Mouse (Mus musculus) small intestine, adult 2 months (tissue): ENCODE data around the gene Apol7e. TPM values are rescaled to one million over a fixed set of nuclear protein-coding genes. Genes with fewer than 3 reads are reported as not detected.
A peak's percentile ranks its signal among the peaks of the same experiment; 100 is the strongest.
"Not testable (repeated sequence)": the region's sequence is repeated elsewhere in the genome, so short reads cannot be mapped to it uniquely, and the experiment has no call there.

Source experiments
- H3K27ac ChIP-seq: fragments of 200-500 bp; 2 replicates; pipeline ENCODE4 v1.5.1; 2012; ENCODE audit warnings: low read depth, low read length, control low read depth, inconsistent platforms; ENCODE audit not compliant: insufficient read depth
- H3K27me3 ChIP-seq: fragments of 200-500 bp; 2 replicates; pipeline ENCODE4 v1.6.1; 2012; ENCODE audit warnings: mild to moderate bottlenecking, moderate library complexity, low read length, inconsistent platforms; ENCODE audit not compliant: control insufficient read depth, insufficient read depth
- H3K36me3 ChIP-seq: fragments of 200-500 bp; 2 replicates; pipeline ENCODE4 v1.6.1; 2012; ENCODE audit warnings: mild to moderate bottlenecking, low read length, control low read depth, inconsistent platforms; ENCODE audit not compliant: control insufficient read depth, insufficient read depth
- H3K4me1 ChIP-seq: fragments of 200-500 bp; 2 replicates; pipeline ENCODE4 v1.6.1; 2012; ENCODE audit warnings: low read length, inconsistent platforms, mixed read lengths; ENCODE audit not compliant: control insufficient read depth, insufficient read depth, insufficient read length
- H3K4me3 ChIP-seq: fragments of 200-500 bp; 2 replicates; pipeline ENCODE4 v1.5.1; 2012; ENCODE audit warnings: low read depth, mild to moderate bottlenecking, control low read depth, inconsistent platforms, low read length, moderate library complexity
- CTCF ChIP-seq: fragments of 200-500 bp; IDR thresholded peaks from 2 replicates; pipeline ENCODE4 v1.5.1; 2012; ENCODE audit warnings: low read depth, mild to moderate bottlenecking, control low read depth, inconsistent platforms, low read length, moderate library complexity, mixed read lengths; ENCODE audit not compliant: insufficient replicate concordance, insufficient read length; ENCODE audit errors: extremely low read depth
- WGBS: fragments of 180-500 bp; shearing (Covaris S2); methylation state at CpG from one replicate; pipeline ENCODE4 v1.1.7; 2018; 5-methylcytosine and 5-hydroxymethylcytosine counted together
- polyA plus RNA-seq: library from polyadenylated mRNA; depleted of rRNA; stranded (reverse); fragments of >200 nt; gene quantifications from 2 replicates; pipeline ENCODE4 v1.2.3, GENCODE M21; 2012; rRNA removed

Gene Apol7e
- 1.9 and 3.6 TPM in 2 replicates for polyA plus RNA-seq

DNA sequence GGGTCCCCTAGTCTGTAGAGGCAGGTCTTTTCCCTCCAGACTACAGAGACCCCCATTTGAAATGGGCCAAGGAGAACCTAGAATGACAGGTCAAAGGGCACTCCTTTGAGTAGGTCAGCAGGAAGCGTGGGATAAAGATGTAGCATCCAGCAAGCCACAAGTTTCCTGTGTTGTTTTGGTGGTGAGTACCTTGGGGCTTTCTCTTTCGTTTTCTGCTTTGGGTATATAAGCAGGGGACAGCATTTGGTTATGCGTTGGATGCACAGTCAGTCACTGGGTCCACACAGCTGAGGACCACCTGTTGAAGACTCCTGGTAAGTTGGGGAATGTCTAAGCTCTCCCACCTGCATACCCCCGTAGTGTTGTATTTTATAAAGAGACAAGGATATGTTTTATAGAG is at the start of gene Apol7e:
Gene Apol7e, plus strand, starts transcription at position 202 of the 400 bp plus-strand sequence.
- H3K4me3 ChIP-seq, H3K4me1 ChIP-seq, H3K27ac ChIP-seq, H3K27me3 ChIP-seq, H3K36me3 ChIP-seq: not testable (repeated sequence)
- WGBS: 58% methylated on average over 4 of the region's 4 CpGs

- H3K27me3 ChIP-seq, H3K4me1 ChIP-seq, H3K36me3 ChIP-seq, H3K4me3 ChIP-seq, H3K27ac ChIP-seq: not testable (repeated sequence)
These were observed 47.5 kb upstream of the Apol7e start for GRCm38 (mm10) chr15:77651143-77651542.

GRCm38 (mm10) chr15:77659773-77660172 is 38.9 kb upstream of the Apol7e start:
- not testable (repeated sequence) for H3K27me3 ChIP-seq, H3K4me3 ChIP-seq, H3K36me3 ChIP-seq
- Histone ChIP-seq H3K27ac (0 out of 2 replicates have a peak overlapping the region, but pooled peaks have one; percentile 41), H3K4me1 (peaks cover 13% of the 10 kb centered on the region; the same call in 1 of the 2 replicates)
- WGBS: 17% methylated on average over 1 of the region's 1 CpGs

DNA sequence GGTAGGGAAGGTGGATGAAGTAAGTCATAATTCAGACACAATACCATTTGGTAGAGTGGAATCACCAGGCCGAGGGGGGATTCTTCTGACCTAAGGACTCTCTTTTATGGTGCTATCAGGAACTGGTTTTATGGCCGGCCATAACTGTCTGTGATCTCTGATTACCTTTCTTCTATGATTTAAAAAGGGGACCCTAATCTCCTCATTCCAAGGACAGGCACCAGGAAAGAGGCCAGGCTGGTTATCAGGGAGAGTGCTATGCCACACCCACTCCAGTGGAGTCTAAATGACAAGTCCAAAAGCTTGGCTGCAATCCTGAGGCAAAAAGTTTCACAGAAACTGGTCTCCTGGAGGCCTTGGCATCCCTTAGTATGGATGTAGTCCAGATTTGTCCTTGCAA is 36.8 kb upstream of the Apol7e start:
- WGBS: 23% methylated on average over 2 of the region's 2 CpGs
- H3K4me1 ChIP-seq: peaks cover 13% of the 10 kb centered on the region; the same call in 1 of the 2 replicates
- H3K27me3 ChIP-seq, H3K36me3 ChIP-seq, H3K4me3 ChIP-seq: not testable (repeated sequence)
- H3K27ac ChIP-seq: peak overlapping the region; percentile 70

DNA sequence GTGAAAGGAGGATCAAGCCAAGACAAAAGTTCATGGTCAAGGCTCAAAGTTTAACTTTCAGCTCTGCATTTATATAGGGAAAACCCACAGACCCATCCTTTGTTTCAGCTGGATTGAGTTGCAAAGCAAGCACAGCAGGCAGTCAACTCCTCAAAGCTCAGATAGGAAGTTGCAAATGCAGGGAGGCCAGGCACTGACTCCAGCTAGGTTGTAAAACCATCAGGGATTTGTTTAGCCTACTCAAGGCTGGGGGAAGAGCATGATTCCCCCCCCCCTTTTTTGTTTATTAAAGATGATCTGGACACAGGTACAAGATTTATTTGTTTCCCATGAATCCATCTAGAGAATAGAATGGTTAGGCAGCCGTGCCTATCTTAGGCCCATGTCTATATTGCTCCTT is 24.6 kb upstream of the Apol7e start:
- H3K27me3 ChIP-seq, H3K27ac ChIP-seq, H3K4me1 ChIP-seq, H3K4me3 ChIP-seq, H3K36me3 ChIP-seq: not testable (repeated sequence)
- 93% methylated on average over 1 of the region's 1 CpGs for WGBS

GRCm38 (mm10) chr15:77683944-77684343 is 14.7 kb upstream of the Apol7e start:
- 8% methylated on average over 11 of the region's 11 CpGs for WGBS

GRCm38 (mm10) chr15:77691532-77692311 is 6.9 kb upstream of the Apol7e start:
- H3K27ac ChIP-seq, H3K4me1 ChIP-seq, H3K27me3 ChIP-seq, H3K36me3 ChIP-seq: not testable (repeated sequence)
- peak overlapping the region; percentile 32 for H3K4me3 ChIP-seq
- WGBS: 8% methylated on average over 20 of the region's 20 CpGs

More at GRCm38 (mm10) chr15:77683944-77684343, 14.7 kb upstream of the Apol7e start:
- TF ChIP-seq CTCF: peak; percentile 46; the same call in 1 of the 2 replicates
- not testable (repeated sequence) for H3K4me3 ChIP-seq, H3K27me3 ChIP-seq, H3K36me3 ChIP-seq, H3K27ac ChIP-seq, H3K4me1 ChIP-seq

DNA sequence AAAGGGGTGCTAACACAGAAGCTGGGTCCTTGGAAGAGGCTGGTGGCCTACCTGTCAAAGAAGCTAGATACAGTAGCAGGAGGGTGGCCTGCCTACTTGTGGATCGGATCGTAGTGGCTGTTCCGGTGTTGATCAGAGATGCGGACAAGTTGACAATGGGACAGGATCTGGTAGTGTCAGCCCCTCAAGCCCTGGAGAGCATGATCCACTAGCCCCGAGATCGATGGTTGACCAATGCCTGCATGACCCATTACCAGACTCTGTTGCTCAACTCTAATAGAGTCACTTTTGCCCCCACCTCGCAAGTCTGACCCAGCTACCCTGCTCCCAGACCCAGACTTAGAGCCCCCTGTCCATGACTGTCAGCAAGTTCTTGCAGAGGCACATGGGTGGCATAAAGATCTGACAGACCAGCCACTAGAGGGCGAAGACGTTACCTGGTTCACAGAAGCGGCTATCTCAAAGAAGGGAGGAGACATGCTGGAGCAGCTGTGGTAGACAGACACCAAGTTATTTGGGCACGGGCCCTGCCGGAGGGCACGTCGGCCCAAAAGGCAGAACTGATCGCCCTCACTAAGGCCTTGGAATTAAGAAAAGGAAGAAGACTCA is 3.9 kb upstream of the Apol7e start:
- H3K27me3 ChIP-seq, H3K27ac ChIP-seq, H3K4me1 ChIP-seq, H3K36me3 ChIP-seq, H3K4me3 ChIP-seq: not testable (repeated sequence)
- peak; percentile 57; the same call in 1 of the 2 replicates for TF ChIP-seq CTCF
- WGBS: 22% methylated on average over 12 of the region's 15 CpGs

DNA sequence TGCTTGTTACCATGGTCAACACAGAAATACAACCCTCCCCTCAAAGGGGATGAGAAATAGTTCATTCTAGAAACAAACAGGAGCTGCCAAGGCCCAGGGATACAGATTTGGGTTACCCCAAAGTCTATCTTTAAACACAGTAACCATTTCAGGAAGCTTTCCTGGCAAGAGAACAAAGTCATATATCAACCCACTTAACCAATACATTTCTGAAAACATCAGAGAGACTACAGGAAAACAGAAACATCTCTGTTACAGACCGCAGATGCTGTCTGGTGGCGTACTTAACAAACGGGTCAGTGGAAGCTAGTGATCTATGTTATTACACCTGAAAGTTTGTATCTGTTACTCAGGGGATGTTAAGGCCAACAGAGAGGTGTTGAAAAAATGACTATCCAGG is 6.6 kb downstream of the Apol7e start:
- WGBS: 83% methylated on average over 3 of the region's 3 CpGs
- not testable (repeated sequence) for H3K36me3 ChIP-seq, H3K4me3 ChIP-seq, H3K27ac ChIP-seq, H3K4me1 ChIP-seq, H3K27me3 ChIP-seq

DNA sequence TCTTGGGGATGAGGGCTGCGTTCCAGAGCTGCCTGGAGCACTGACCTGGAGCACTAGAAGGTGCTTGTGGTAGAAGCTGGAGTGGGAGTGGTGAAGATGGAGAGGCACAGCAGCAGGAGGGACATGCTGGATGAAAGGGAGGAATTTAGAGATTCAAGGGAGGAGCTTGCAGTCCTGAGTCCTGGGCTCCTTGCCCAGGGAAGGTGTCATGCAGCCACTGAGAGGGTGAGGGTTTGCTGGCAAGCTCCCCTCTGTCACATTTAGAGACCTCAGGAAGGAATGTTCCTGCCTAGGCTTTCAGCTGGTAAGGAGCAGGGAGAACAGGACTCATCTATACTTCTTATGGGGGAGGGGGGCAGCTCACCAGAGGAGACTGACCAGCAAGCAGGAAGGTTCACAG is 10.3 kb downstream of the Apol7e start:
- WGBS: 73% methylated on average over 1 of the region's 1 CpGs

DNA sequence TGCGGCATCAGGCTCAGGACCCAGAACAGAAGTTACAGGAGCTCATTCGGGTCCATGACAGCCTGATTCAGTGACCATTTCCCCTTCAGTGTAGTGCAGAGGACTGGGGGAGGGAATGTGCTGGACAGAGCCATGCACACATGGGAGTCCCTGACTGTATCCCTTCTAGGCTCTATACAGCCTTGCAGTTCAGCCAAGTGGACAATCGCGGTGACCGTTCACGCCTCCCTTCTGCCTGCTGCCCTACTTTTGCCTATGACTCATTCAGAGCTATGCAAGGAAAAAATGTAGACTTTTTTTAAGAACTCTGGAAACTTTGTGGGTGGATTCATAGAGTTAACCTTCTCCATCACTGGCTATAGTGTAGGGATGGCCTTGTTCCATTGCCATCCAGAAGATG is 19.6 kb downstream of the Apol7e start:
- H3K4me3 ChIP-seq, H3K4me1 ChIP-seq, H3K27ac ChIP-seq, H3K27me3 ChIP-seq, H3K36me3 ChIP-seq: not testable (repeated sequence)
- 43% methylated on average over 4 of the region's 6 CpGs for WGBS

More for the DNA sequence above, 10.3 kb downstream of the Apol7e start:
- not testable (repeated sequence) for H3K36me3 ChIP-seq, H3K4me3 ChIP-seq, H3K27me3 ChIP-seq, H3K4me1 ChIP-seq, H3K27ac ChIP-seq
